In the genomic region with DNA sequence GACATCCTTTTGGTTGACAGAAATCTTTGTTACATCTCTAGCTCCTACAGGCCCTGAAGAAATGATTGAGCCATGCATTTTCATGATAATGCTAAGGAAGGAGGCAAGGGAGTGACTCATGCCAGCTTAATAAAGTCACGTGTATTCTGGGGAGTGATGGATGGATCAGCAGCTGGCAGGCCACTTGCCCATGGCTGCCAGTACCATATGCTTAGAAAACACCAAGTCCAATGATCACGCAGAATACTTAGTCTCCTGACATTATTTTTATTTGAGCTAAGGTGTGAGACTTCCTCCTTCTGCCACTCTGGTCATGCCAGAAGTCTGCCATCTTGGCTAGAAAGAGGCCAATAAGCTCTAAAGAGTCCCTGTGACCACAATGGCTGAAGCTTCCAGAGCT, we compare ENCODE assay signal across 22 mouse cellular contexts.
DNase-seq lines count a peak whose midpoint lies in the region; ATAC-seq and TF ChIP-seq lines count a peak whose summit lies in the region.
"Had no signal": no experiment of that assay in that cellular context is flagged by ENCODE, and none has a peak within 500 bp of the region (broad histone marks: within the 10 kb centered on the region; RNA-seq: fewer than 3 reads in every experiment).

No protein-coding gene starts in this region.

- no peaks in the 10 kb centered on the region for H3K27me3 ChIP-seq in forebrain, embryonic 13.5 days
- no peaks in the 10 kb centered on the region for H3K27me3 ChIP-seq in forebrain, embryonic 11.5 days (ENCODE audit: control insufficient read depth, insufficient read depth, low read length)
- H3K27me3 ChIP-seq in myocyte (ENCODE audit: control insufficient read depth, insufficient read depth, insufficient read length): no peaks in the 10 kb centered on the region
- H3K27me3 ChIP-seq: embryonic facial prominence, embryonic 13.5 days; hindbrain, embryonic 12.5 days had no signal

- no peak overlapping the region for H3K9ac ChIP-seq in forebrain, embryonic 13.5 days
- H3K9ac ChIP-seq in forebrain, embryonic 11.5 days (ENCODE audit: low read length): no peak overlapping the region
- H3K9ac ChIP-seq: embryonic facial prominence, embryonic 13.5 days; hindbrain, embryonic 12.5 days had no signal

- peak; percentile 70; the same call in 1 of the 2 replicates for ATAC-seq in forebrain, embryonic 13.5 days
- no peak for ATAC-seq in forebrain, embryonic 11.5 days (replicated peaks; ENCODE audit: low FRiP score)
- ATAC-seq: hindbrain, embryonic 16.5 days; inflammation-experienced regulatory T-cells, adult 6 months; intestine, postnatal 0 days had no signal

- no peaks in the 10 kb centered on the region for H3K79me2 ChIP-seq in myocyte (ENCODE audit: control insufficient read depth, insufficient read depth)

- no peak for DNase-seq in forebrain, embryonic 11.5 days (ENCODE audit: low spot score)
- peak; percentile 59 for DNase-seq in 3T3-L1 (ENCODE audit: low read depth, low spot score)
- DNase-seq in brain, adult 2 months (ENCODE audit: low read depth, low spot score): peak; percentile 39
- no peak for DNase-seq in ovary, postnatal 10 days (ENCODE audit: low spot score)
- DNase-seq in right cerebral cortex, adult 18-20 months: no peak
- DNase-seq: adrenal gland, adult 8-10 months; adrenal gland, postnatal 36 days; cerebellum, adult 11-12 months; cerebellum, adult 9-11 months; cerebellum, postnatal 36 days; gastrocnemius, postnatal 10 days; heart, adult 18-20 months; heart, postnatal 10 days; heart, postnatal 4 days had no signal

- H3K27ac ChIP-seq in forebrain, embryonic 13.5 days: no peak overlapping the region
- H3K27ac ChIP-seq in forebrain, embryonic 11.5 days (ENCODE audit: low read depth, low read length): no peak overlapping the region
- H3K27ac ChIP-seq: embryonic facial prominence, embryonic 13.5 days; heart, embryonic 10.5 days; hindbrain, embryonic 12.5 days had no signal

- TF ChIP-seq POLR2A in myocyte (IDR thresholded peaks at IDR 0.05; ENCODE audit: insufficient read length, low read depth): no peak

- no peaks in the 10 kb centered on the region for H3K36me3 ChIP-seq in forebrain, embryonic 13.5 days (ENCODE audit: poor library complexity, severe bottlenecking)
- no peaks in the 10 kb centered on the region for H3K36me3 ChIP-seq in forebrain, embryonic 11.5 days (ENCODE audit: control insufficient read depth, insufficient read depth, low read length)
- no peaks in the 10 kb centered on the region for H3K36me3 ChIP-seq in myocyte (ENCODE audit: control insufficient read depth, insufficient read depth)
- H3K36me3 ChIP-seq: embryonic facial prominence, embryonic 13.5 days; heart, embryonic 10.5 days; hindbrain, embryonic 12.5 days had no signal

- no peak overlapping the region for H3K4me3 ChIP-seq in forebrain, embryonic 13.5 days
- no peak overlapping the region for H3K4me3 ChIP-seq in forebrain, embryonic 11.5 days (ENCODE audit: low read depth, low read length)
- H3K4me3 ChIP-seq in myocyte: no peak overlapping the region
- H3K4me3 ChIP-seq: embryonic facial prominence, embryonic 13.5 days; heart, embryonic 10.5 days; hindbrain, embryonic 12.5 days had no signal

- no peak overlapping the region for H3K4me2 ChIP-seq in forebrain, embryonic 13.5 days
- H3K4me2 ChIP-seq in forebrain, embryonic 11.5 days (ENCODE audit: low read depth, low read length, severe bottlenecking): no peak overlapping the region
- H3K4me2 ChIP-seq in myocyte (ENCODE audit: low read depth): no peak overlapping the region
- H3K4me2 ChIP-seq: embryonic facial prominence, embryonic 13.5 days; hindbrain, embryonic 12.5 days had no signal

- peaks cover 15% of the 10 kb centered on the region for H3K4me1 ChIP-seq in forebrain, embryonic 13.5 days
- H3K4me1 ChIP-seq in forebrain, embryonic 11.5 days (replicated peaks; ENCODE audit: control insufficient read depth, insufficient read depth, low read length): 0 out of 2 replicates have a peak, but pooled peaks cover 4% of the 10 kb centered on the region

- H3K9me3 ChIP-seq in forebrain, embryonic 13.5 days (replicated peaks): no peaks in the 10 kb centered on the region
- no peaks in the 10 kb centered on the region for H3K9me3 ChIP-seq in forebrain, embryonic 11.5 days (ENCODE audit: control insufficient read depth, low read length)
- H3K9me3 ChIP-seq: embryonic facial prominence, embryonic 13.5 days; heart, embryonic 10.5 days; hindbrain, embryonic 12.5 days had no signal

- WGBS in forebrain, embryonic 13.5 days: 64% methylated on average over 2 of the region's 2 CpGs
- 87% methylated on average over 2 of the region's 2 CpGs for WGBS in forebrain, embryonic 11.5 days

- H3ac ChIP-seq in myocyte (ENCODE audit: control insufficient read depth, insufficient read length): no peak overlapping the region

TF ChIP-seq in myocyte, 11 proteins besides CTCF, POLR2A, EP300 and RAD21:
- peak in 2 of 3 experiments; percentile 59 to 79 for TF ChIP-seq MYOD1 (IDR thresholded peaks at IDR 0.05; ENCODE audit: control insufficient read depth in 1 of 3, insufficient read length in 2 of 3, low read depth in 2 of 3)
- peak; percentile 21 for TF ChIP-seq USF1 (IDR thresholded peaks at IDR 0.05; ENCODE audit: low read depth)
- no peak for TF ChIP-seq E2F4 (IDR thresholded peaks at IDR 0.05; ENCODE audit: insufficient read depth)

Comparison
In these comparisons a context has a peak if more than half of its experiments do, and no peak if none do; other contexts are left out.
1. DNase-seq: peak in 3T3-L1 (single experiment) and brain, adult 2 months (single experiment); none in forebrain, embryonic 11.5 days (single experiment), ovary, postnatal 10 days (single experiment) and right cerebral cortex, adult 18-20 months (single experiment).